Mouse (Mus musculus): ENCODE measurements around the gene St6galnac5. TPM values are rescaled to one million over a fixed set of nuclear protein-coding genes. Genes with fewer than 3 reads are reported as not detected.

The St6galnac5 gene
- polyA plus RNA-seq (2014; fragmentation: Illumina TruSeq; extraction: RNeasy Lipid Tissue Mini Kit (QIAGEN cat#74804); ENCODE audit: low replicate concordance) = 0.19 TPM

GRCm38 (mm10) chr3:152981988-152982387 is at the start of gene St6galnac5:
Gene St6galnac5, minus strand, starts transcription at chr3:152982246.

